Mouse (Mus musculus) cortical plate, adult 2 months (tissue): ENCODE measurements around the gene Helb.

Experiments
- CTCF ChIP-seq: fragments of 200-500 bp; IDR thresholded peaks from 2 replicates; pipeline ENCODE4 v1.5.1; 2011; ENCODE audit warnings: mild to moderate bottlenecking, control low read depth, low read length; ENCODE audit not compliant: insufficient read depth; ENCODE audit errors: extremely low read depth
- POLR2A ChIP-seq: fragments of 200-500 bp; IDR thresholded peaks from 2 replicates; pipeline ENCODE4 v1.6.1; 2011; ENCODE audit warnings: mild to moderate bottlenecking, low read length, control low read depth; ENCODE audit not compliant: insufficient read depth; ENCODE audit errors: extremely low read depth

DNA sequence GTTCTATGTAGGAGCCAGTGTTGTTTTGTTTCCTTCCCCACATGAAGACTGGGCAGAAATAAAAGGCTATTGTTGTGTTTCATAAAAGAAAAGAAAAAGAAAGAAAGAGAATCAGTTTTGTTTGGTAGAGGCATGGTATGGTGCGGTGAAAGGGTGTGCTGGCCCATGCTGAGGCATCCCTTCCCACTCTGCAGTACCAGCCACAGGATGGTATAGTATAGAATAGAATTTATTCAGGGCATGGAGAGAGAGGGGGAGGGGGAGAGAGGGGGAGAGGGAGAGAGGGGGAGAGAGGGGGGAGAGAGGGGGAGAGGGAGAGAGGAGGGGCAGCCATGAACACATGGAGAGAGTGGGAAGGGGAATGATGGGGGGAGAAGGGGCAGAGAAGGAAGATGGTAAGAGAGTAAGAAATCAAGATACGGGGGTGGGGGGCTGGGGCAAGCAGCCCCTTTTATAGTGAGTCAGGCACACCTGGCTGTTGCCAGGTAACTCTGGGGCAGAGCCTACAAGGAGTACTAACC is 68.0 kb downstream of the Helb start:
- TF ChIP-seq CTCF (no peak), POLR2A (no peak)
